Mouse (Mus musculus) stomach, adult 2 months (tissue): ENCODE results near the gene Dot1l. TPM values are rescaled to one million over a fixed set of nuclear protein-coding genes. Genes with fewer than 3 reads are reported as not detected.

Experiments used
- polyA plus RNA-seq: library from polyadenylated mRNA; depleted of rRNA; stranded (reverse); fragments of >200 nt; gene quantifications from 2 replicates; pipeline ENCODE4 v1.2.3, GENCODE M21; 2012; rRNA removed

Gene Dot1l
- polyA plus RNA-seq: 20.4 and 21.6 TPM in 2 replicates

GRCm38 (mm10) chr10:80754594-80755290, at the start of gene Dot1l:
Gene Dot1l (plus strand): TSS chr10:80755206.

GRCm38 (mm10) chr10:80742180-80742978, 12.6 kb upstream of the Dot1l start, which contains the start of gene Ap3d1:
Gene Ap3d1 (minus strand): TSS chr10:80742264.

GRCm38 (mm10) chr10:80798150-80799006, 43.4 kb downstream of the Dot1l start, which contains the start of the genes Sf3a2 and Plekhj1:
Gene Sf3a2 (plus strand): TSS chr10:80798198.
Gene Plekhj1 (minus strand): TSS chr10:80798626.

GRCm38 (mm10) chr10:80804916-80805315, 49.9 kb downstream of the Dot1l start, which contains the start of gene Amh:
Gene Amh (plus strand): TSS chr10:80805243.

GRCm38 (mm10) chr10:80813366-80813765, 58.4 kb downstream of the Dot1l start, which contains the start of gene Jsrp1:
Gene Jsrp1 (minus strand): TSS chr10:80813498.

GRCm38 (mm10) chr10:80826151-80827062, 71.4 kb downstream of the Dot1l start, which contains the start of gene Oaz1:
Gene Oaz1 (plus strand): TSS chr10:80826656.

GRCm38 (mm10) chr10:80843931-80844547, 89.0 kb downstream of the Dot1l start, which contains the start of gene Lingo3:
Gene Lingo3 (minus strand): TSS chr10:80844039.

Other genes starting within 250 kb of the Dot1l start
- gene Atp8b3, start 216.1 kb upstream of the Dot1l start, polyA plus RNA-seq: not detected in 2 replicates
- gene Rexo1, start 193.6 kb upstream of the Dot1l start, polyA plus RNA-seq: 24.4 and 24.8 TPM in 2 replicates
- gene Klf16, start 177.9 kb upstream of the Dot1l start, polyA plus RNA-seq: 17.2 and 26.0 TPM in 2 replicates
- gene Abhd17a, start 164.9 kb upstream of the Dot1l start, polyA plus RNA-seq: 263 and 463 TPM in 2 replicates
- 91.7 and 103 TPM in 2 replicates for gene Scamp4, start 152.3 kb upstream of the Dot1l start, polyA plus RNA-seq
- 10.5 and 14.2 TPM in 2 replicates for gene Adat3, start 152.3 kb upstream of the Dot1l start, polyA plus RNA-seq
- gene Gm49322, start 149.2 kb upstream of the Dot1l start, polyA plus RNA-seq: 0.62 and 1.2 TPM in 2 replicates
- gene Csnk1g2, start 132.4 kb upstream of the Dot1l start, polyA plus RNA-seq: 114 and 151 TPM in 2 replicates
- gene Btbd2, start 98.1 kb upstream of the Dot1l start, polyA plus RNA-seq: 38.9 and 41.5 TPM in 2 replicates
- gene Mknk2, start 77.1 kb upstream of the Dot1l start, polyA plus RNA-seq: 165 and 210 TPM in 2 replicates
- gene Mob3a, start 53.2 kb upstream of the Dot1l start, polyA plus RNA-seq: 15.0 and 20.9 TPM in 2 replicates
- gene Izumo4, start 53.0 kb upstream of the Dot1l start, polyA plus RNA-seq: 30.1 and 36.5 TPM in 2 replicates
- gene Ap3d1, start 12.9 kb upstream of the Dot1l start, polyA plus RNA-seq: 53.8 and 63.4 TPM in 2 replicates
- gene Sf3a2, start 43.0 kb downstream of the Dot1l start, polyA plus RNA-seq: 28.3 and 33.0 TPM in 2 replicates
- 26.0 and 33.2 TPM in 2 replicates for gene Plekhj1, start 43.4 kb downstream of the Dot1l start, polyA plus RNA-seq
- 11.5 and 23.8 TPM in 2 replicates for gene Amh, start 50.0 kb downstream of the Dot1l start, polyA plus RNA-seq
- gene Jsrp1, start 58.3 kb downstream of the Dot1l start, polyA plus RNA-seq: 2.5 and 3.3 TPM in 2 replicates
- 614 and 821 TPM in 2 replicates for gene Oaz1, start 71.5 kb downstream of the Dot1l start, polyA plus RNA-seq
- gene Lingo3, start 88.8 kb downstream of the Dot1l start, polyA plus RNA-seq: 0.53 and 0.84 TPM in 2 replicates
- 58.8 and 71.4 TPM in 2 replicates for gene Lsm7, start 100.0 kb downstream of the Dot1l start, polyA plus RNA-seq
- gene Sppl2b, start 100.1 kb downstream of the Dot1l start, polyA plus RNA-seq: 48.6 and 56.7 TPM in 2 replicates
- 19.4 and 39.8 TPM in 2 replicates for gene Tmprss9, start 116.6 kb downstream of the Dot1l start, polyA plus RNA-seq
- gene Timm13, start 145.8 kb downstream of the Dot1l start, polyA plus RNA-seq: 106 and 120 TPM in 2 replicates
- 15.5 and 17.3 TPM in 2 replicates for gene Lmnb2, start 163.0 kb downstream of the Dot1l start, polyA plus RNA-seq
- gene Gadd45b, start 174.9 kb downstream of the Dot1l start, polyA plus RNA-seq: 13.8 and 21.5 TPM in 2 replicates